Mouse (Mus musculus) MEL (cell line): ENCODE results near the gene Epb41l4b. TPM values are rescaled to one million over a fixed set of nuclear protein-coding genes. Genes with fewer than 3 reads are reported as not detected.

Experiments used
- DNase-seq: peaks from one replicate; pipeline ENCODE4 v3.0.0; 2011; ENCODE audit warnings: low read depth, low spot score
- H3K27ac ChIP-seq: 2 replicates; pipeline ENCODE4 v1.5.1; 2012; ENCODE audit warnings: low read depth, mild to moderate bottlenecking, control low read depth, low read length, moderate library complexity; ENCODE audit not compliant: control insufficient read depth
- H3K27me3 ChIP-seq, 2 experiments: fragments of 150-350 bp in 1 of 2; sonication (generic) in 1 of 2; 2 replicates each; pipeline ENCODE4 v1.6.1; 2012; ENCODE audit warnings: low read length in 2 of 2, mild to moderate bottlenecking in 2 of 2, improper control_type of control experiment in 1 of 2, moderate library complexity in 1 of 2; ENCODE audit not compliant: insufficient read depth in 2 of 2, control insufficient read depth in 1 of 2
- H3K36me3 ChIP-seq, 2 experiments: 2 replicates each; pipeline ENCODE4 v1.6.1; 2012 to 2014; ENCODE audit warnings: low read length in 2 of 2, improper control_type of control experiment in 1 of 2, inconsistent platforms in 1 of 2, mild to moderate bottlenecking in 1 of 2; ENCODE audit not compliant: insufficient read depth in 2 of 2, control insufficient read depth in 1 of 2
- H3K4me1 ChIP-seq, 2 experiments: fragments of 150-350 bp in 1 of 2; sonication (generic) in 1 of 2; 2 replicates each; pipeline ENCODE4 v1.6.1; 2012; ENCODE audit warnings: low read length in 2 of 2, improper control_type of control experiment in 1 of 2, mild to moderate bottlenecking in 1 of 2; ENCODE audit not compliant: insufficient read depth in 2 of 2, control insufficient read depth in 1 of 2
- H3K4me3 ChIP-seq, 2 experiments: fragments of 150-350 bp in 1 of 2; sonication (generic) in 1 of 2; 2 replicates each; pipeline ENCODE4 v1.5.1; 2012; ENCODE audit warnings: low read depth in 2 of 2, low read length in 2 of 2, mild to moderate bottlenecking in 2 of 2, moderate library complexity in 2 of 2, control low read depth in 1 of 2, improper control_type of control experiment in 1 of 2; ENCODE audit not compliant: control insufficient read depth in 1 of 2, insufficient read depth in 1 of 2
- H3K79me2 ChIP-seq: 2 replicates; pipeline ENCODE4 v1.6.1; 2012; ENCODE audit warnings: mild to moderate bottlenecking, low read length, moderate library complexity; ENCODE audit not compliant: control insufficient read depth, poor library complexity, insufficient read depth
- H3K9ac ChIP-seq: 2 replicates; pipeline ENCODE4 v1.6.1; 2012; ENCODE audit warnings: low read depth, mild to moderate bottlenecking, control low read depth, low read length, moderate library complexity; ENCODE audit not compliant: control insufficient read depth, poor library complexity, severe bottlenecking
- H3K9me3 ChIP-seq: fragments of 150-350 bp; sonication (generic); replicated peaks from 2 replicates; pipeline ENCODE4 v1.6.1; 2012; ENCODE audit warnings: mild to moderate bottlenecking, low read length, improper control_type of control experiment, moderate library complexity; ENCODE audit not compliant: insufficient read depth
- CHD1 ChIP-seq: IDR thresholded peaks from 2 replicates; pipeline ENCODE4 v1.6.1; 2012; ENCODE audit warnings: low read depth, mild to moderate bottlenecking, inconsistent platforms, low read length, improper control_type of control experiment
- CTCF ChIP-seq, 3 experiments: IDR thresholded peaks in 2 of 3; conservative IDR thresholded peaks in 1 of 3; 2 replicates each; pipeline ENCODE4 v1.5.1; 2011 to 2012; ENCODE audit warnings: low read length in 3 of 3, low read depth in 2 of 3, mild to moderate bottlenecking in 2 of 3, improper control_type of control experiment in 1 of 3, inconsistent platforms in 1 of 3, mixed read lengths in 1 of 3, moderate library complexity in 1 of 3; ENCODE audit not compliant: control insufficient read depth in 1 of 3, insufficient read depth in 1 of 3, poor library complexity in 1 of 3, severe bottlenecking in 1 of 3
- ETS1 ChIP-seq: IDR thresholded peaks from 2 replicates; pipeline ENCODE4 v1.6.1; 2012; ENCODE audit warnings: low read depth, mild to moderate bottlenecking, inconsistent platforms, low read length, improper control_type of control experiment, moderate library complexity
- GABPA ChIP-seq: IDR thresholded peaks from 2 replicates; pipeline ENCODE4 v1.6.1; 2012; ENCODE audit warnings: low read depth, mild to moderate bottlenecking, inconsistent platforms, low read length, improper control_type of control experiment, moderate library complexity
- HCFC1 ChIP-seq: IDR thresholded peaks from 2 replicates; pipeline ENCODE4 v1.6.1; 2012; ENCODE audit warnings: low read depth, mild to moderate bottlenecking, inconsistent platforms, low read length, improper control_type of control experiment, moderate library complexity
- KAT2A ChIP-seq: conservative IDR thresholded peaks from 2 replicates; pipeline ENCODE4 v1.6.1; 2012; ENCODE audit warnings: low read depth, low read length, improper control_type of control experiment, inconsistent platforms
- MAFK ChIP-seq: IDR thresholded peaks from 2 replicates; pipeline ENCODE4 v1.6.1; 2011; ENCODE audit warnings: low read depth, mild to moderate bottlenecking, low read length, improper control_type of control experiment, borderline replicate concordance
- MEF2A ChIP-seq: IDR thresholded peaks from 2 replicates; pipeline ENCODE4 v1.6.1; 2014; ENCODE audit warnings: low read depth, mild to moderate bottlenecking, inconsistent platforms, low read length, improper control_type of control experiment; ENCODE audit not compliant: poor library complexity, insufficient replicate concordance, severe bottlenecking; ENCODE audit errors: extremely low read depth
- MYB ChIP-seq: IDR thresholded peaks from 2 replicates; pipeline ENCODE4 v1.6.1; 2011; ENCODE audit warnings: mild to moderate bottlenecking, low read depth, low read length, improper control_type of control experiment
- MYC ChIP-seq: IDR thresholded peaks from 2 replicates; pipeline ENCODE4 v1.6.1; 2011; ENCODE audit warnings: low read depth, mild to moderate bottlenecking, low read length, improper control_type of control experiment, moderate library complexity
- NELFE ChIP-seq: IDR thresholded peaks from 2 replicates; pipeline ENCODE4 v1.6.1; 2011; ENCODE audit warnings: low read depth, low read length, improper control_type of control experiment
- POLR2A ChIP-seq, 2 experiments: IDR thresholded peaks; 2 replicates each; pipeline ENCODE4 v1.6.1; 2011 to 2012; ENCODE audit warnings: low read length in 2 of 2, mild to moderate bottlenecking in 2 of 2, control low read depth in 1 of 2, improper control_type of control experiment in 1 of 2, low read depth in 1 of 2, moderate library complexity in 1 of 2; ENCODE audit not compliant: control insufficient read depth in 1 of 2, insufficient read depth in 1 of 2, poor library complexity in 1 of 2
- POLR2AphosphoS2 ChIP-seq: IDR thresholded peaks from 2 replicates; pipeline ENCODE4 v1.6.1; 2011; ENCODE audit warnings: low read length, improper control_type of control experiment
- SMC3 ChIP-seq: IDR thresholded peaks from 2 replicates; pipeline ENCODE4 v1.6.1; 2011; ENCODE audit warnings: low read depth, low read length, improper control_type of control experiment
- TBP ChIP-seq: IDR thresholded peaks from 2 replicates; pipeline ENCODE4 v1.8.0; 2011; ENCODE audit warnings: low read depth, low read length, improper control_type of control experiment
- USF2 ChIP-seq, 2 experiments: IDR thresholded peaks; 2 replicates each; pipeline ENCODE4 v1.6.1; 2011 to 2012; ENCODE audit warnings: improper control_type of control experiment in 2 of 2, low read length in 2 of 2, borderline replicate concordance in 1 of 2, inconsistent platforms in 1 of 2, low read depth in 1 of 2, mild to moderate bottlenecking in 1 of 2; ENCODE audit not compliant: insufficient read depth in 1 of 2
- ZC3H11A ChIP-seq: IDR thresholded peaks from 2 replicates; pipeline ENCODE4 v1.6.1; 2012; ENCODE audit warnings: low read depth, mild to moderate bottlenecking, inconsistent platforms, low read length, improper control_type of control experiment
- ZNF384 ChIP-seq: IDR thresholded peaks from 2 replicates; pipeline ENCODE4 v1.6.1; 2012; ENCODE audit warnings: low read depth, mild to moderate bottlenecking, inconsistent platforms, low read length, improper control_type of control experiment
- polyA plus RNA-seq, 2 experiments: library from polyadenylated mRNA; stranded (reverse) in 1 of 2; unstranded in 1 of 2; fragments of >175 nt in 1 of 2; fragments of >200 nt in 1 of 2; gene quantifications; 2 replicates each; pipeline versions ENCODE4 v1.2.1 to v1.2.4; 2012; ENCODE audit warnings: low replicate concordance in 2 of 2, low read depth in 1 of 2; ENCODE audit not compliant: insufficient read length in 2 of 2, insufficient read depth in 1 of 2, missing spikeins in 1 of 2
- total RNA-seq: library from RNA; depleted of rRNA; stranded (reverse); fragments of 300-350 nt; gene quantifications from 2 replicates; pipeline ENCODE4 v1.2.3, GENCODE M21; 2012

The Epb41l4b gene
- total and polyA plus RNA-seq, 3 experiments: not detected

DNA sequence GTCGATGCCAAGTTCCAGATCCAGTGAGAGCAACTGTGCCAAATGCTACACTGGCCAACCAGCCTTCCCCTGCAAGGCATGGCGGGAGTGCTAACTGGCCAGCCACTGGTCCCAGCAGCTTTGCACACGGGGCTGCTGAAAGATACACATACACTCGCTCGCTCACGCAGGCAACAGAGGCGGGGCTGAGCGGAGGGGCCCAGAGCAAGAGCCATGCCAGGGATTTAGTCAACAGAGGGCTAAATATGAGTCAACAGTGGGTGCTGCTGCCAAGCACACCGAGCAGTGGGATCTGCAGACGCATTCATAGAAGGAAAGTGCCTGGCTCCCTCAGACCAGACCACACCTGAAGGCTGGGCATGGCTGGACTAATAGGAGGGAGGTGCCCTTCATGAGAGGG is 3.8 kb downstream of the Epb41l4b start:
- H3K79me2 ChIP-seq: no peaks in the 10 kb centered on the region
- no peaks in the 10 kb centered on the region for H3K36me3 ChIP-seq
- H3K9me3 ChIP-seq: no peaks in the 10 kb centered on the region
- H3K4me3 ChIP-seq: no peak overlapping the region
- TF ChIP-seq HCFC1 (no peak), POLR2A (IDR thresholded peaks at IDR 0.05; ENCODE audit: control insufficient read depth in 1 of 2, insufficient read depth in 1 of 2, low read depth in 1 of 2, low read length in 2 of 2, poor library complexity in 1 of 2) (no peak), ZC3H11A (no peak), CTCF (IDR thresholded peaks at IDR 0.05 in 2 of 3, conservative IDR thresholded peaks at IDR 0.05 in 1 of 3; ENCODE audit: control insufficient read depth in 1 of 3, insufficient read depth in 1 of 3, low read depth in 2 of 3, low read length in 3 of 3, poor library complexity in 1 of 3, severe bottlenecking in 1 of 3) (no peak), ETS1 (no peak), MYB (no peak), MYC (no peak), USF2 (IDR thresholded peaks at IDR 0.05; ENCODE audit: borderline replicate concordance in 1 of 2, insufficient read depth in 1 of 2, low read depth in 1 of 2, low read length in 2 of 2) (no peak), KAT2A (no peak), GABPA (no peak), CHD1 (no peak), MEF2A (no peak), ZNF384 (no peak), SMC3 (no peak)
- H3K4me1 ChIP-seq: no peaks in the 10 kb centered on the region
- H3K27ac ChIP-seq: no peak overlapping the region
- peaks cover 0 to 3% of the 10 kb centered on the region in 2 experiments; a peak in 1 of 4 replicates for H3K27me3 ChIP-seq
- DNase-seq: no peak
- no peak overlapping the region for H3K9ac ChIP-seq

DNA sequence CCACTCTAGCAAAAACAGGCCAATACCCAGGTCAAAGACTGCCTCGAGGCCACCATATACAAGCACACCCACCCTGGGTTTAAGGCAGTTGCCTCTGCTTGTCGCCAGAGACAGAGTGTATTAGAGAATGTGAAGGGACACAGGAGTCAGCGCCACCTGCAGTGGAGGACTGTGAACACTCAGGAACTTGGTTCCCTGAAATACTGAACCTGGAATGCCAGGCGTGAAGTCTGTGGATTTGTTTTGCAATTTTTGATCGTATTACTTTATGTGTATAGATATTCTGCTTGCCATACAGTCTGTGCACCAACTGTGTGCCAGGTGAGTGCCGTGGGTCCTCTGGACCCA is 5.2 kb downstream of the Epb41l4b start:
- Histone ChIP-seq H3K36me3 (no peaks in the 10 kb centered on the region), H3K27me3 (peaks cover 0 to 3% of the 10 kb centered on the region in 2 experiments; a peak in 1 of 4 replicates), H3K9ac (no peak overlapping the region), H3K27ac (no peak overlapping the region), H3K4me3 (no peak overlapping the region), H3K4me1 (no peaks in the 10 kb centered on the region), H3K9me3 (no peaks in the 10 kb centered on the region), H3K79me2 (no peaks in the 10 kb centered on the region)
- DNase-seq: no peak
- no peak for TF ChIP-seq TBP
- TF ChIP-seq MAFK: no peak
- no peak for TF ChIP-seq ZNF384
- TF ChIP-seq POLR2AphosphoS2: no peak
- TF ChIP-seq MYB: no peak
- TF ChIP-seq MEF2A: no peak
- TF ChIP-seq HCFC1: no peak
- TF ChIP-seq NELFE: no peak
